Mouse (Mus musculus): Measurements from ENCODE around the gene Degs1. TPM values are rescaled to one million over a fixed set of nuclear protein-coding genes. Genes with fewer than 3 reads are reported as not detected.

The Degs1 gene
- polyA plus RNA-seq, 1 experiment from 2014 or later = 78.8 TPM

- DNase-seq (ENCODE audit: low spot score) = no peak
- no peak for ATAC-seq (ENCODE audit: low FRiP score)
- WGBS = 72% methylated on average over 2 of the region's 2 CpGs
Observed at GRCm38 (mm10) chr1:182289781-182290180, 7.2 kb upstream of the Degs1 start.

GRCm38 (mm10) chr1:182288601-182289000 lies 6.0 kb upstream of the Degs1 start:
- DNase-seq (ENCODE audit: low spot score) (no peak), ATAC-seq (ENCODE audit: low FRiP score) (no peak)
- H3K9me3 ChIP-seq (ENCODE audit: control insufficient read depth, low read length) = no peaks in the 10 kb centered on the region
- no peak overlapping the region for H3K9ac ChIP-seq (ENCODE audit: low read depth, low read length)
- no peaks in the 10 kb centered on the region for H3K27me3 ChIP-seq (ENCODE audit: control insufficient read depth, insufficient read depth, low read length)
- H3K4me2 ChIP-seq (replicated peaks; ENCODE audit: low read depth, low read length) = no peak overlapping the region
- no peak overlapping the region for H3K27ac ChIP-seq (ENCODE audit: low read depth, low read length)
- WGBS = 60% methylated on average over 2 of the region's 2 CpGs
- no peaks in the 10 kb centered on the region for H3K36me3 ChIP-seq (ENCODE audit: control insufficient read depth, insufficient read depth, low read length)
- no peaks in the 10 kb centered on the region for H3K4me1 ChIP-seq (replicated peaks; ENCODE audit: control insufficient read depth, insufficient read depth, low read length)
- H3K4me3 ChIP-seq (ENCODE audit: low read depth, low read length) = no peak overlapping the region

More at GRCm38 (mm10) chr1:182289781-182290180, 7.2 kb upstream of the Degs1 start:
- Histone ChIP-seq H3K4me1 (replicated peaks; ENCODE audit: control insufficient read depth, insufficient read depth, low read length) (no peaks in the 10 kb centered on the region), H3K4me2 (replicated peaks; ENCODE audit: low read depth, low read length) (no peak overlapping the region), H3K9ac (ENCODE audit: low read depth, low read length) (no peak overlapping the region), H3K36me3 (ENCODE audit: control insufficient read depth, insufficient read depth, low read length) (no peaks in the 10 kb centered on the region), H3K9me3 (ENCODE audit: control insufficient read depth, low read length) (no peaks in the 10 kb centered on the region), H3K27ac (ENCODE audit: low read depth, low read length) (no peak overlapping the region), H3K4me3 (ENCODE audit: low read depth, low read length) (no peak overlapping the region), H3K27me3 (ENCODE audit: control insufficient read depth, insufficient read depth, low read length) (no peaks in the 10 kb centered on the region)

GRCm38 (mm10) chr1:182287781-182288180 lies 5.2 kb upstream of the Degs1 start:
- H3K36me3 ChIP-seq (ENCODE audit: control insufficient read depth, insufficient read depth, low read length) = no peaks in the 10 kb centered on the region
- H3K9ac ChIP-seq (ENCODE audit: low read depth, low read length) = no peak overlapping the region
- H3K4me2 ChIP-seq (replicated peaks; ENCODE audit: low read depth, low read length) = no peak overlapping the region
- H3K4me3 ChIP-seq (ENCODE audit: low read depth, low read length) = no peak overlapping the region
- no peaks in the 10 kb centered on the region for H3K4me1 ChIP-seq (replicated peaks; ENCODE audit: control insufficient read depth, insufficient read depth, low read length)
- no peaks in the 10 kb centered on the region for H3K27me3 ChIP-seq (ENCODE audit: control insufficient read depth, insufficient read depth, low read length)
- H3K9me3 ChIP-seq (ENCODE audit: control insufficient read depth, low read length) = no peaks in the 10 kb centered on the region
- WGBS = 69% methylated on average over 7 of the region's 7 CpGs
- H3K27ac ChIP-seq (ENCODE audit: low read depth, low read length) = no peak overlapping the region
- no peak for ATAC-seq (ENCODE audit: low FRiP score)
- no peak for DNase-seq (ENCODE audit: low spot score)

GRCm38 (mm10) chr1:182284795-182285194 lies 2.2 kb upstream of the Degs1 start:
- Histone ChIP-seq H3K4me2 (replicated peaks; ENCODE audit: low read depth, low read length) (no peak overlapping the region), H3K27ac (ENCODE audit: low read depth, low read length) (no peak overlapping the region), H3K27me3 (ENCODE audit: control insufficient read depth, insufficient read depth, low read length) (no peaks in the 10 kb centered on the region), H3K9ac (ENCODE audit: low read depth, low read length) (no peak overlapping the region), H3K36me3 (ENCODE audit: control insufficient read depth, insufficient read depth, low read length) (no peaks in the 10 kb centered on the region), H3K4me3 (ENCODE audit: low read depth, low read length) (no peak overlapping the region), H3K4me1 (replicated peaks; ENCODE audit: control insufficient read depth, insufficient read depth, low read length) (peaks cover 10% of the 10 kb centered on the region; the same call in 1 of the 2 replicates), H3K9me3 (ENCODE audit: control insufficient read depth, low read length) (no peaks in the 10 kb centered on the region)
- DNase-seq (ENCODE audit: low spot score) = no peak
- WGBS = 88% methylated on average over 2 of the region's 2 CpGs
- no peak for ATAC-seq (ENCODE audit: low FRiP score)

GRCm38 (mm10) chr1:182283231-182283630 lies 627 bp upstream of the Degs1 start:
- no peak for ATAC-seq (ENCODE audit: low FRiP score)
- H3K4me1 ChIP-seq (replicated peaks; ENCODE audit: control insufficient read depth, insufficient read depth, low read length) = peaks cover 10% of the 10 kb centered on the region; the same call in 1 of the 2 replicates
- no peaks in the 10 kb centered on the region for H3K9me3 ChIP-seq (ENCODE audit: control insufficient read depth, low read length)
- H3K27ac ChIP-seq (ENCODE audit: low read depth, low read length) = no peak overlapping the region
- H3K4me3 ChIP-seq (ENCODE audit: low read depth, low read length) = no peak overlapping the region; the same call in 1 of the 2 replicates
- H3K27me3 ChIP-seq (ENCODE audit: control insufficient read depth, insufficient read depth, low read length) = no peaks in the 10 kb centered on the region
- no peak overlapping the region for H3K9ac ChIP-seq (ENCODE audit: low read depth, low read length)
- H3K4me2 ChIP-seq (replicated peaks; ENCODE audit: low read depth, low read length) = peak overlapping the region; percentile 80
- H3K36me3 ChIP-seq (ENCODE audit: control insufficient read depth, insufficient read depth, low read length) = no peaks in the 10 kb centered on the region
- 59% methylated on average over 7 of the region's 7 CpGs for WGBS
- DNase-seq (ENCODE audit: low spot score) = peak; percentile 6

GRCm38 (mm10) chr1:182281251-182281711 lies 1.3 kb downstream of the Degs1 start:
- Histone ChIP-seq H3K36me3 (ENCODE audit: control insufficient read depth, insufficient read depth, low read length) (0 out of 2 replicates have a peak, but pooled peaks cover 3% of the 10 kb centered on the region), H3K4me2 (replicated peaks; ENCODE audit: low read depth, low read length) (peak overlapping the region; percentile 80), H3K4me1 (replicated peaks; ENCODE audit: control insufficient read depth, insufficient read depth, low read length) (peaks cover 10% of the 10 kb centered on the region; the same call in 1 of the 2 replicates), H3K27me3 (ENCODE audit: control insufficient read depth, insufficient read depth, low read length) (no peaks in the 10 kb centered on the region), H3K27ac (ENCODE audit: low read depth, low read length) (0 out of 2 replicates have a peak overlapping the region, but pooled peaks have one; percentile 10), H3K9ac (ENCODE audit: low read depth, low read length) (no peak overlapping the region; the same call in 1 of the 2 replicates), H3K4me3 (ENCODE audit: low read depth, low read length) (peak overlapping the region; percentile 67), H3K9me3 (ENCODE audit: control insufficient read depth, low read length) (no peaks in the 10 kb centered on the region)
- 25% methylated on average over 9 of the region's 9 CpGs for WGBS
- ATAC-seq (ENCODE audit: low FRiP score) = peak; percentile 20; the same call in 1 of the 2 replicates
- peak; percentile 46 for DNase-seq (ENCODE audit: low spot score)

- Histone ChIP-seq H3K27me3 (ENCODE audit: control insufficient read depth, insufficient read depth, low read length) (no peaks in the 10 kb centered on the region), H3K4me3 (ENCODE audit: low read depth, low read length) (no peak overlapping the region), H3K36me3 (ENCODE audit: control insufficient read depth, insufficient read depth, low read length) (0 out of 2 replicates have a peak, but pooled peaks cover 3% of the 10 kb centered on the region), H3K9ac (ENCODE audit: low read depth, low read length) (no peak overlapping the region), H3K4me1 (replicated peaks; ENCODE audit: control insufficient read depth, insufficient read depth, low read length) (peaks cover 10% of the 10 kb centered on the region; the same call in 1 of the 2 replicates), H3K4me2 (replicated peaks; ENCODE audit: low read depth, low read length) (peak overlapping the region; percentile 80), H3K27ac (ENCODE audit: low read depth, low read length) (0 out of 2 replicates have a peak overlapping the region, but pooled peaks have one; percentile 10), H3K9me3 (ENCODE audit: control insufficient read depth, low read length) (no peaks in the 10 kb centered on the region)
- ATAC-seq (ENCODE audit: low FRiP score) (no peak), DNase-seq (ENCODE audit: low spot score) (peak; percentile 8)
- 60% methylated on average over 11 of the region's 11 CpGs for WGBS
Observed at GRCm38 (mm10) chr1:182280577-182280976, 2.0 kb downstream of the Degs1 start.

GRCm38 (mm10) chr1:182280046-182280445 lies 2.6 kb downstream of the Degs1 start:
- 86% methylated on average over 6 of the region's 6 CpGs for WGBS
- Histone ChIP-seq H3K9ac (ENCODE audit: low read depth, low read length) (no peak overlapping the region), H3K27ac (ENCODE audit: low read depth, low read length) (no peak overlapping the region), H3K4me1 (replicated peaks; ENCODE audit: control insufficient read depth, insufficient read depth, low read length) (peaks cover 10% of the 10 kb centered on the region; the same call in 1 of the 2 replicates), H3K9me3 (ENCODE audit: control insufficient read depth, low read length) (no peaks in the 10 kb centered on the region), H3K27me3 (ENCODE audit: control insufficient read depth, insufficient read depth, low read length) (no peaks in the 10 kb centered on the region), H3K4me3 (ENCODE audit: low read depth, low read length) (no peak overlapping the region), H3K36me3 (ENCODE audit: control insufficient read depth, insufficient read depth, low read length) (0 out of 2 replicates have a peak, but pooled peaks cover 3% of the 10 kb centered on the region), H3K4me2 (replicated peaks; ENCODE audit: low read depth, low read length) (0 out of 2 replicates have a peak overlapping the region, but pooled peaks have one; percentile 80)
- DNase-seq (ENCODE audit: low spot score) = no peak
- no peak for ATAC-seq (ENCODE audit: low FRiP score)

GRCm38 (mm10) chr1:182279436-182279835 lies 3.2 kb downstream of the Degs1 start:
- WGBS = 93% methylated on average over 4 of the region's 4 CpGs
- DNase-seq (ENCODE audit: low spot score) (no peak), ATAC-seq (ENCODE audit: low FRiP score) (no peak)
- Histone ChIP-seq H3K27me3 (ENCODE audit: control insufficient read depth, insufficient read depth, low read length) (no peaks in the 10 kb centered on the region), H3K36me3 (ENCODE audit: control insufficient read depth, insufficient read depth, low read length) (0 out of 2 replicates have a peak, but pooled peaks cover 3% of the 10 kb centered on the region), H3K27ac (ENCODE audit: low read depth, low read length) (no peak overlapping the region), H3K9me3 (ENCODE audit: control insufficient read depth, low read length) (no peaks in the 10 kb centered on the region), H3K9ac (ENCODE audit: low read depth, low read length) (no peak overlapping the region), H3K4me1 (replicated peaks; ENCODE audit: control insufficient read depth, insufficient read depth, low read length) (peaks cover 10% of the 10 kb centered on the region; the same call in 1 of the 2 replicates), H3K4me2 (replicated peaks; ENCODE audit: low read depth, low read length) (no peak overlapping the region), H3K4me3 (ENCODE audit: low read depth, low read length) (no peak overlapping the region)
